Mouse (Mus musculus) brain, embryonic 14.5 days (tissue): ENCODE data around the gene Nxf1. TPM values are rescaled to one million over a fixed set of nuclear protein-coding genes. Genes with fewer than 3 reads are reported as not detected.
"Not testable (repeated sequence)": the region's sequence is repeated elsewhere in the genome, so short reads cannot be mapped to it uniquely, and the experiment has no call there.

ENCODE experiments used
- DNase-seq: peaks from one replicate; pipeline ENCODE4 v3.0.0-alpha.2; 2011; ENCODE audit warnings: low read depth
- CTCF ChIP-seq: fragments of 200-500 bp; IDR thresholded peaks from 2 replicates; pipeline ENCODE4 v1.5.1; 2012; ENCODE audit warnings: inconsistent platforms, mild to moderate bottlenecking, moderate library complexity, borderline replicate concordance; ENCODE audit not compliant: insufficient read depth, insufficient read length; ENCODE audit errors: extremely low read depth
- POLR2A ChIP-seq: fragments of 200-500 bp; IDR thresholded peaks from 2 replicates; pipeline ENCODE4 v1.6.1; 2012; ENCODE audit warnings: mild to moderate bottlenecking, inconsistent platforms, borderline replicate concordance; ENCODE audit not compliant: poor library complexity, insufficient read depth, insufficient read length, severe bottlenecking; ENCODE audit errors: extremely low read depth
- polyA plus RNA-seq: library from polyadenylated mRNA; depleted of rRNA; stranded (reverse); fragments of >200 nt; gene quantifications from 2 replicates; pipeline ENCODE4 v1.2.3, GENCODE M21; 2012

Nxf1 gene
- polyA plus RNA-seq, 1 experiment: 176 TPM

DNA sequence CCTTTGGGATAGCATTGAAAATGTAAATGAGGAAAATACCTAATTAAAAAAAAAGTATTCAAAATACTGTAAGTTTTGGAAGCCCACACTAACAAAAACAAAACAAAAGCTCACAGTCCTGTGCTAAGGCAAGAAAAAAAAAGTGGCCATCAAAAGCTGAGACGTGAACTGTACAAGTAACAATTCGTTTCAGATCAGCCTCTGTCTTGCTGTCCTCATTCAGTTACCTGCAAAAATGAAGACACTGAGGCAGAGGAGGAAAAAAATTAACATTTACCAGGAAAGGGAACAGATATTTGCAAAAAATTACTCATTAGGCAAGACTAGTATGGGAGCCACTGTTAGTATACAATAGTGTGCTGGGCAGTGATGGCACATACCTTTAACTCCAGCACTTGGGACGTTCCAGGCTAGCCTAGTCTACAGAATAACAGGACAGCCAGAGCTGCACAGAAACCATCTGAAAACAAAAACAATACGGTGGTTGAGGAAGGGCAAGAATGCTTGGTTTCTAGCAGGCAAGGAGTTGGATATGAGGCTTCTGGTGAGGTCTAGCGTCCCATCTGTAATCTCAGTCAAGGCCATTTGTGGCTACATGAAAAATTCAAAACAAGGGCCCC lies 29.3 kb upstream of the Nxf1 start:
- DNase-seq: no peak
- TF ChIP-seq POLR2A: no peak
- no peak for TF ChIP-seq CTCF

- DNase-seq: not testable (repeated sequence)
Observed at GRCm38 (mm10) chr19:8728335-8729099, 28.4 kb upstream of the Nxf1 start.

DNA sequence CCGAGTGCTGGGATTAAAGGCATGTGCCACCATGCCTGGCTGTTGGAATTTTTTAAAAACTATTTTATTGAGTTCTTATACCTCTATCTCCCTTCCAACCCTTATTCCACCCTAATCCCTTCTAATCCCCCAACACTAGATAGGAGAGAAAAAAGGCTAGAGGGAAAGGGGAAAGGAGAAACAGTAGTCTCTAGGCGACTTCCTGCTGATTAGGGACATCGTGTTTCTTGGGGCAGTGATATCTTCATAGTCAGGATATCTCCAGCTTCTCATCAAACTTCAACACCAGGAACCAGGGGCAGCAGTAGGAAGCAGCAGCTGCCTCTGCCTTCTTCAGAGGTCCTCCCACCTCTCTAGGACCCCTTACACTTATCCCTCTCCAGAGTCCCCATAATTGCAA lies 22.5 kb upstream of the Nxf1 start:
- DNase-seq: no peak
- no peak for TF ChIP-seq CTCF
- TF ChIP-seq POLR2A: no peak

- peak; percentile 97 for DNase-seq
- TF ChIP-seq CTCF: no peak
- TF ChIP-seq POLR2A: peak; percentile 74; the same call in 1 of the 2 replicates
Observed at GRCm38 (mm10) chr19:8735389-8736159, 21.3 kb upstream of the Nxf1 start, which contains the start of gene Wdr74. Wdr74 (plus strand) TSS chr19:8735827.

DNA sequence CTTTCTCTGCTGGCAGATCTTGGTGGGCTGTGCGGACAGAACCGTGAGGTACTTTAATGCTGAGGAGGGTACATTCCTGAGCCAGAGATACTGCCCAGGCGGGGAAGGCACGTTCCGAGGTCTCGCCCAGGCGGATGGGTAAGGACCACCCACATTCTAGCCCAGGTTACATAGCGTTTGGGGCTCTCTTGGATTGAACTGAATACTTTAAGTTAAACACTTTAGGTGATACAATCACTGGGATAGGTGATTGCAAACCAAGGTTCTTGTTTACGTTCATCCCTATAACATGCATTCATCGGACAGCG lies 20.8 kb upstream of the Nxf1 start:
- DNase-seq: no peak

DNA sequence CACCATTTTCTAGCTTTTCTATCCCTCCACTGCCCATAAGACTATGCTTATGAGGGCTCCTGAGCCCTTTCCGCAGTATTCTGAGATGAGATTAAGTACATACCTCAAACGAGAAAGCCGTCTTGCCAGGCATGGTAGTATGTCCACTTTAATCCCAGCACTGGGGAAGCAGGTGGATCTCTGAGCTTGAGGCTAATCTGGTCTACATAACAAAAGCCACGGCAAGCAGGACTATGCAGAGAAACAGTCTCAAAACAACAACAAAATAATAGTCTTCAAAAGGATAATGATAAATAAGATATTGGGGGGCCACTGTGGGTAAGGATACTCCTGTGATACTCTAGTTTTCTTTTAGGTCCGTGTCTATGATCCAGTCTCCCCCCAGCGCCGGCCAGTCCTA lies 18.0 kb upstream of the Nxf1 start:
- no peak for DNase-seq
- TF ChIP-seq POLR2A (no peak), CTCF (no peak)

More for the DNA sequence above, 20.8 kb upstream of the Nxf1 start:
- TF ChIP-seq CTCF (no peak), POLR2A (no peak)

DNA sequence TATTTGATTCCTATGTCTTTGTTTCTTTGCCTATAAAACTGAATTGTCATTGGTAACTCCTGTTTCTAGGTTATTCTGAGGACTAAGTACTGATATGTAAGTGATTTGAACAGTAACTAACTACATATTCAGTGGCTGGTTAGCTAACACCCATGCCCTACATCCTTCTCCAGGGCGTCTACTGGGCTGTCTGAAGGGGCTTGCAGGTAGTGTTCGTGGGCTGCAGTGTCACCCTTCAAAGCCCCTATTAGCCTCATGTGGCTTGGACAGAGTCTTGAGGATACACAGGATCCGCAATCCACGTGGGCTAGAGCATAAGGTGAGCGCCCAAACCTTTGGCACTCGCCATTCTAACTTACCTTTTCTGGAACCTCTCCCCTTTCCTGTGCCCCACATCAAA lies 17.2 kb upstream of the Nxf1 start:
- no peak for DNase-seq

DNA sequence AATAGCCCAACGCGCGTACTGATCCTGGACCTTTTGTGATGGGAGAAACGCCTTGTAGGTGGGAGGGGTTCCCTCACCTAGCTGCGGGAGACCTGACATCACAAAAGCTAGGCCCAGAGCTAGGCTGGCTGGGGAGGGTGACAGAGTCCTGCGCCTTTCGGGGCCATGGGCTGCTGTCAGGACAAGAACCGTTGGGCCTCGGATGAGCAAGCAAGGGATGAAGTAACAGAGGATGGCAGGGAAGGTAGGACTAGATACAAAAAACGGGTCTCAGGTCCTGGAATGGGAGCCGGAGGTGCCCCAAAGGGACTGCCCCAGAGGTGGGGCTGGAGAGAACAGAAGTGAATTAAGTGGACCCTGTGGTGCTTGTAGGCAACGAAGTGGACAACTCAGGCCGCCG lies 16.3 kb upstream of the Nxf1 start, which contains the start of gene 1700092M07Rik:
TSS of gene 1700092M07Rik (plus strand) at position 116 of the 400 bp plus-strand sequence.
- TF ChIP-seq CTCF (no peak), POLR2A (no peak)
- no peak for DNase-seq

More for the DNA sequence above, 17.2 kb upstream of the Nxf1 start:
- TF ChIP-seq CTCF: no peak
- no peak for TF ChIP-seq POLR2A

DNA sequence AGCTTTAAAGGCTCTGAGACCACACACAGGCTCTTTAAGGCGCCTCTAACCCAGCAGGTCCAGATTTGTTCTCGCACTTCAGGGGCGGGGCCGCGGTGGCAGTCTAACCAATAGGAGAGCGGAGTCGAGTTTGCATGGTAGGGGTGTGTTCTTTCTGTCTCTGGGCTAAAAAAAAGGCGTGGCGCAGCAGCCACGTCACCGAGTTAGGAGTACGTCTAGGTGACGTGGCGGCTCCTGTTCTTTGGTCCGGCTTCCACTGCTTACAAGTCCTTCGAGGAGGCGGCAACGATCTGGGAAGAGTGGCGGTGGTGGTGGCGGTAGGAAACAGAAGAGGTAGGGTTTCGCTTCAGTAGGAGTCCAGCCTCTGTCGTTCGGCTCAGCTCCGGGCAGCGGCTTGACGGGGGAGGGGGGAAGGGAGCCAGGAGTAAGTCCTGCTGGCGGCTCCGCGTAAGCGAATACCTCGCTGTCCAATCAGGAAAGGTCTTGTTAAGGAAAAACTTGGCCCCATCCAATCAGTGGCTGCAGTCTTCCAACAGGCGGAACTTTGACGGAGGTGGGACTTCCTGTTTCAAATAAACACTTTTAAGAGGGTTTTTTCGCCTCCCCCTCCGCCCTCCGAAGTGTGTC lies 15.5 kb upstream of the Nxf1 start, which contains the start of gene Stx5a:
TSS of gene Stx5a (plus strand) at position 171 of the 627 bp plus-strand sequence.
- peak; percentile 99 for DNase-seq
- peak; percentile 16; the same call in 1 of the 2 replicates for TF ChIP-seq POLR2A
- TF ChIP-seq CTCF: no peak

- DNase-seq: no peak
- no peak for TF ChIP-seq POLR2A
- no peak for TF ChIP-seq CTCF
Observed at GRCm38 (mm10) chr19:8742176-8742575, 14.7 kb upstream of the Nxf1 start.

GRCm38 (mm10) chr19:8745382-8745781 lies 11.5 kb upstream of the Nxf1 start:
- DNase-seq: no peak
- TF ChIP-seq CTCF (no peak), POLR2A (no peak)

DNA sequence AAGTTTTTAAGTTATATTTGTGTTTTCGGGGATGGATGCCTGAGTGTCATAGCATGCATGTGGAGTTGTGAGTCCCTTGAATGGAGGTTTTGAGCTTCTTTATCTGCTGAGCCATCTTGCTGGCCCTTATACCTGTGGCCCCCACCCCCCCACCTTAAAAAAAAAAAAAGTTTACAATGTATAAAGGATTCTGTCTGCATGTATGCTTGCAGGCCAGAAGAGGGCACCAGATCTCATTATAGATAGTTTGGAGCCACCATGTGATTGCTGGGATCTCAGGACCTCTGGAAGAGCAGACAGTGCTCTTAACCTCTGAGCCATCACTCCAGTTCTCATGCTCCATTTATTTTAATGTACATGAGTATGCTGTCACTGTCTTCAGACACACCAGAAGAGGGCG lies 9.5 kb upstream of the Nxf1 start:
- DNase-seq: no peak

More for the DNA sequence above, 9.5 kb upstream of the Nxf1 start:
- no peak for TF ChIP-seq POLR2A
- no peak for TF ChIP-seq CTCF
